Mouse (Mus musculus) lung, postnatal 14 days (tissue): ENCODE measurements around the gene Tmem138.

Source experiments
- DNase-seq: peaks from one replicate; pipeline ENCODE4 v3.0.0; 2021

The Tmem138 gene

DNA sequence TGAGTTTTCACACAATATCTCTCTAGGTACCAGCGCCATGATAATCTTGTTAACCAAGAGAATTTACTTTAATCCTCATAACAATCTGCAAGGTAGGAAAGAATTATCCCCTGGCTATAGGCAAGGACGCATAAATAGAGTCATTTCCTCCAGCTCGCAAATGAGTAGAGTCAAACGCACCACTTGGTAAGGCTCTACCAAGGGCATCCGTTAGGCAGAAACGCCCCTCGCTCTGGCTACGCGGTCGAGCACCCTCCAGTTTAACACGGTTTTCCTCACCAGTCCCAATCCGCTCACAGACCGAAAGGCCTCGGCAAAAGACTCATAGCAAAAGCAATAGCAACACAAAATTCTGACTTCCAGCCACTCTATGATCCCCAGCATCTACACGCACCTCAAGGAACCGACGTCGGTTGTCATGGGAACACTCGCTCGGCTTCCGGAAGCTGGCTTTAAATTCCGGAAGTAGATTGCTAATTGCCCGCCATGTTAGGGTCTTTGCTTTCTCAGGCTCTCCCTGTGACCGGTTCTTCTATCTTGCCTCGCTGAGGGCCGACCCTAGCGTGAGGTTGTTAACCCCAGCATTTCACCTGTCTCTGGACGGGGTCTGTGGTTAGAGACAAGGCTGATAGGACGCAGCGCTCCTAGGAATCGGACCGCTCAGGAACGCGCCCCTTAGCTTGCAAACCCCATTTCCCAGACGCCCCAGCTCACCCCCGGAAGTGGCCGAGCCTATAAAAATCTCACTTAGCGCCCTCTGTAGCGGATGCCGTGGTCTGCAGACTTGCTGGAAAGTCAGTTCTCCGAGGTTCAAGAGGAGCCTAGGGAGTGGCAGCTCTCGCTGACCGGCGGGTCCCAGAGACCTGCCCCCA is at the start of gene Tmem138, which contains the start of gene Cyb561a3:
Tmem138 (minus strand) TSS at position 673 of the 872 bp plus-strand sequence.
Cyb561a3 (plus strand) TSS at position 483 of the 872 bp plus-strand sequence.
- peak; percentile 93 for DNase-seq

DNA sequence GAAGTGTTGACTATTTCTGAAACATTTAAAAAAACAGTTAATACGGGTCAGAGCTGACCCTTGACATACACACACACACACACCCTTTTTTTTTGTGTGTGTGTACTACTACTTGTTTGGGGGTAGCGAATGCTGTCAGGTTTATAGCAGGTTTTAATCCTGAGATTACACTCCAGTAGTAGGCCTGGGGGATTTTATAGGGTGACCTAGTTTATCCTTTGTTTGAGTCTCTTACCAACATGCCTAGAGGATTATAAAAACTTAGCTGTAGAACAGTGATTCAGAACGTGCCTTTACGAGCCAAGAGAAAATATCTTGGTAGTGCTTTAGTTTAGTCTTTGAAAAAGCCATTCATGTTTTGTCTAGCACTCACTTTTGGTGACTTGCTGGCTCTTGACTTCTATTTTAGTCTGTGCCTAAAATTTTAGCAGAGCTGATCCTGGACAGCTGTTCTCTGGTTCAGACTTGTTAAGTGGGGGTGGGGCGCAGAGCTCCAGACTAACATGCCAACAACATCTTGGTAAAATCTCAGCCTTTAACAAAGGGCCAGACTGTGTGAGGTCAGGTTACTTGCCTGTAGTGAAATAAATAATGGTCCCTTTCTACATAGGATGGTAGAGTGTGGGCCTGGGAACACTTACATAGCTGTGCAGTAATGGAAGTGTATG is 31.5 kb upstream of the Tmem138 start:
- DNase-seq: no peak

DNA sequence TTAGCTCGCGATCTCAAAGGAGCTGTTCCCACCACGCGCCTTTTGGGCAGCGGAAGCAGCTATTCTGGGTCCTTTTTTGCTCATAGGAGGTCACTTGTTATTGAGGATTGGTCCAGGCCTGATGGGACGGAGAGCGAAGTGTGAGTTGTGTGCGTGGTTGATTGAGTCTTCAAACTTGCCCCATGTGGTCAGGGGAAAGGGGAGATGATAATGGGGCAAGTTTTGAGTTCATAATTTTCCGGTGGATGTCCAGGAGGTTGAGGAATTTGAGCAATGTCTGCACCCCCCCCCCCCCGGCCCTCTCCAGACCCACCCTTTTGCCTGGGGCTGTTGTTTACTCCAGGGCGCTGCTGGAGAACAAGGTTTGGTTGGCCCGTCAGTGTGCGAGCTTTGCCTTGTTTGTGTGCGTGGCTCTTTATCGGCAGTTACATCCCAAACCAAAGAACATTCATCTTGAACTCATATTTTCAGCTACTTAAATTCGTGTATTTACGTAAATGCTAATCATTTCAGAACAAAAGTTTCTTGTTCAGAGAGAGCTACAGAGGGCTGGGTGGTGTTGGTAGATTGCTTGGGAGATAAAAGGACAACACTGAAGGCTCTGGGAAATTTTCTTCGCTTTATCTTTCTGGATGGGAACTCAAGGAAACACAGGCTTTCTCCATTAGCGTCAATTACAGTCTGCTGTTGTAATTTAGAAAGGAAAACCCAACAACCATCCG is 28.9 kb upstream of the Tmem138 start:
- DNase-seq: peak; percentile 25

DNA sequence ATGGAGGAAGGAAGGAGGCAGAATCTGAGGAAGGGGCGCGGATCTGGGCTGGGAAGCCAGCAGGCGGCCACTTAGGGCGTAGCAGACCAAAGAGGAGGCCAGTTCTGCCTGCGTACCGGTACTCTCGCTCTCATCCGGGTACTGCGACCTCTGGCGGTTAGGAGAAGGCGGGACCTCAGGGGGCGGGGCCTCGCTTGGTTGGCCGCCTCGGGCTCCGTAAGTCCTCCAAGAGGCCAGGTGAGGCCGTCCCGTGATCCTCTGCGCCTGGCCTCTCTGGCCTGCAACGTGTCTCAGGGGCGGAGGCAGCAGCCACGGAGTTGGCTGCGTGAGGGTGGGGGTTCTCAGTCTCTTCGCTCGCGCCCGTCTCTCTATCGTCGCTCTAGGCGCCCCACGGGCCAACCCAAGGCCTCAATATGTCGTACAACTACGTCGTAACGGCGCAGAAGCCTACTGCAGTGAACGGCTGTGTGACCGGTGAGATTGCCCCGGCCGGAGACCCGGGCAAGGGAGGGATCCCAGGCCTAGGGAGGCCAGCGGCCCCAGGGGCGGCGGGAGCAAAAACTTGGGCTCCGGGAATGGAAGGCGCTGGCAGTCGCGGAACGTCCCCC is 28.2 kb upstream of the Tmem138 start, which contains the start of the genes Ddb1 and Tkfc:
Ddb1 (plus strand) TSS at position 35 of the 608 bp plus-strand sequence.
Tkfc (minus strand) TSS at position 362 of the 608 bp plus-strand sequence.
- DNase-seq: peak; percentile 99

DNA sequence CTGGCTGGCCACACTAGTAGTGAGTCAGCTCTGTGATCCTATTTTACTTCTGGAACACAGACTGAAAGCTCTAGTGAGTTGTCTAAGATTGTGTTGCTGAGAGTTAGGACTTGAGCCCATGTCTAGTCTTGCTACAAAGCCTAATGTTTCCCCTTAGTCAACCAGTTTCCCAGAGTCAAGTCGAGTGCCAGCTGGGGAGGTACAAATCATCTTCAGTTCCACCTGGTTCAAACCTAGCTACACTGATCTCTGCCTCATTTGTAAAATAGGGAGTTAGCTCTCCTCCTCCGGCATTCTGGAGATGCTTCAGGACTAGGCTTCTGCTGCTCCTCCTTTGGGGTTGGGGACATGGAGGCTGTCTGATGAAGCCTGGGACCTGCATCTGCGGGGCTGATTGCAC is 27.4 kb upstream of the Tmem138 start:
- DNase-seq: no peak

DNA sequence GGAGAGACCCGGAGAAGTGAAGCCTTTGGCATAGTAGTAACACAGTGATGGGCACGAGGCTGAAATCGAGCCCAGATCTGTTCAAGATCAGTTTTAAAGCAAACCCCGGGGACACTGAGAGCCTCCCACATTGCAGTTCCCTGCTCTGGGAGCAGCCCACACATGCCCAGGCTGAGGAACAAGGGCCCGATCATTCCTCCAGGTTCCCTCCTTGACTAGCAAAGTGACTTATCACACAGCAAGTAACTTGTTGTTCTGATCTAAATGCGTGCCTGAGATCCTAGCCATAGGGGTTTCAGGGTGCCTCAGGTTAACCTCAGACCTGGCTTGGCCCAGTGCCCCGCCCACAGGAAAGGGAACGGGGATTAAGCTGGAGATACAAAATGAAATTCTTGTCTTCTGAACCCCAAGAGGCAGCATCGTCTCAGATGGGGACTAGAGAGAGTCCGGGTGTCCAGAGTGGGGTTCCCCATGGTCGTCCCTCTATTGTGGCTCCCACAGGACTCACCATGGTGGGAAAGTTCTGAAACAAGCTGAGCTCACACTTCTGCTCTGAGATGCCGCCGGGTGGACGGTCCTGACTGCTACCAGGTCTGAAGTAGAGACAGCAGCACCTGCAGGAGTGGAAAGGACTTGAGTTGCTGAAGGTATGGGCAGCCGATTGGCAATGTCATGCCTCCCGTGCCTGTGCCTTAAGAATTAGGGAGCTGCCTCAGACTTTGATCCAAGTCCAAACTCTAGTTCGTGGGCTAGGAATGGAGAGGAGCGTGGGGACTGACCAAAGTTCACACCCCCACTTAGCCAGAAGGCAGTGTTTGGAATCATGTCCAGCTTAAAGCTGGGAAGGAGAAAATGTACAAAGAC is 26.7 kb upstream of the Tmem138 start:
- no peak for DNase-seq

DNA sequence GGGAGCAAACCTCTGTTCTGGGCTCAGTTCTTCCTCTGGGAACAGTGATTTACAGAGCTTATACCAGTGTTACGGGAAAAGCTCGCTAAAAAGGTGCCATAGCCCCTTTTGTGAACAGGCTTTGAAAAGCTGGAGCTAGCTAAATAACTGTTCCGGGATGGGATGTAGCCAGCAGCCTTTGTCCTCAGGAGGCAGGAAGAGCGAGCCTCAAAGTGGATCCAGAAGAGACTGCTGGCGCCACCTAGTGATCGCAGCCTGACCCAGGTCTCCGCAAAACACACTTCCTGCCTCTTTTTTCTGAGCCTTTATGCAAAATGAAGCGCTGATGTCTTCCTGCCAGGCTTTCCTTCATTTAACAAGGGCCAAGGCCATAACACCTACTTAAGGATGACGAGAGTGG is 25.6 kb upstream of the Tmem138 start:
- DNase-seq: peak; percentile 93

DNA sequence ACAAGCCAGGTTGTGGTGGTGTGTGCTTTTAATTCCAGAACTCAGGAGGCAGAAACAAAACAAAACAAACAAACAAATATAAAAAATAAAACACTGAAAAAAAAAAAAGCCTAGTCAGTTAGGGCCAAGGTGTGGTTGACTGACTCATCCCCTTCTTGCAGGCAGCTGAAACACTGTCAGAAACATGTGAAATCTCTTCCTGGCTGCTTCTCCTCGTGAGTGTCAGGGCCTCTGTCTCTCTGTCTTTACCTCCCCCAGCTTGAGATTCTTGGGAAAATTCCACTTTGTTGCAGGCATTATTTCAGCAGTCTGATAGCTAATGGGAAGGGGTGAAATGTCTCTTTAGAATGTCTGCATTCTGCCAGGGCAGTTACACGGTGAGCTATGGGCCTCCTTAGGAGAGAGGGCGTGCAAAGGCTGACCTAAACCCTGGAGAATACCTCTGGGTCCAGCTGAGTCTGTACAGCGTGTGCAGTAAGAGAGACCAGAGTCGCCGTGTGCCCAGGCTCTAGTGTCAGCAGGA is 25.1 kb upstream of the Tmem138 start:
- DNase-seq: no peak

DNA sequence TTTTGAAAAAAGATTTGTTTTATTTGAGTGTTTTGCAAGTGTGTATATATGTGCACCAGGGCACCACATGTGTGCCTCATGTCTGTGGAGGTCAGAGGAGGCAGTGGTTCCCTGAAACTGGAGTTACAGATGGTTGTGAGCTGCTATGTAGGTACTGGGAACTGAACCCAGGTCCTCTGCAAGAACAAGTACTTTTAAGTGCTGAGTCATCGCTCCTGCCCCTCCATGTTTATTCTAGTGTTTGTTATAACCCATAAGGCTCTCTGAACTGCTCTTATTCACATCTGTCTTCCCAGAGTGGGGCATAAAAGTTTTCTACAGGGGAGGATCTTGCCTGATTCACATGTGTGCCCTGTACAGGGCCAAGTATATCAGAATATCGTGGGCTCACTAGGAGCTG is 22.5 kb upstream of the Tmem138 start:
- DNase-seq: no peak

DNA sequence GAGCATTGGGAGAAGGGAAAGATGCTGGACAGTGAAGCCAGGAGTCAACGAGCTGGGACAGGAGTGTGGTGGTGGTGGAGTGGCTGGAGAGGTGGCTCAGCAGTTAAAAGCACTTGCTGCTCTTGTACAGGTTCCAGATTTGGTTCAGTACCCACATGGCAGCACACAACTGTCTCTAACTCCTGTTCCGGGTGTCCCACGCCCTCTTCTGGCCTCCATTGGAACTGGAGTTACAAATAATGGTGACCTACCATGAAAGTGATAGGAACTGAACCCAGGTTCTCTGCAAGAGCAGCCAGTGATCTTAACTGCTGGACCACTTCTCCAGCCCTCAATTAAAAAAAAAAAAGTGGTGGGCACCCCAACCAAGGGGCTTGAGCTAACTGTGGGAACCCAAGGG is 21.0 kb upstream of the Tmem138 start:
- peak; percentile 30 for DNase-seq

DNA sequence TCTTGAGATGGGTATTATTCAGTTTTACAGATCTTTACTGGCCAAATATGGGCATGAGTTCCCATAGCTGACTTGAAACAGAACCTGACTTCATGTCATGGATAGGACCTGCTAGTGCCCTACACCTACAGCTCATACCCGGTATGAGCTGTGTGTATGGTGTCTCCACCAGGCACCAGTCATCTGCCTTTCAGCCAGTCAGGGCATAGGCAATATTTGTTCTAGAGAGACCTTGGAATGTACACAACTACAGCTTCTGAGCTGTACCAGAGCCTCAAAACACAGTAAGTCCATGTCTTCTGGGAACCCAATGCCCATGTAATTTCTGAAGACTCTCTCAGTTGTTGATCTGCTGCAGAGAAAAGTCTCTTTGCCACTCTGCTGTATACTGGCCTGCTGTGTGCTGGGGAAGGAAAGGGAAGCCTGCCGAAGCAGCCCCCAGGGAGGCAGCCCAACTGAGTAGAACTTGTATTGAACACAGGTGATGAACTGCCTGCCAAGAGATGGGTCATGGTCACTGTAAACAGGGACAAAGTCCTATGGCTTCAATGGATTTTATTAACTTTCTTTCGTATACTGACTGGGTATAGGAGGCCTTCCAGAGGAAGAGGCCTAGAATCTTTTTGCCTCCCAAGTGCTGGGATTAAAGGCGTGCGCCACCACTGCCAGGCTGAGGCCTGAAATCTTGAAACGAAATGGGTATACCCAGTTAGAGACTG is 14.7 kb upstream of the Tmem138 start:
- DNase-seq: no peak

DNA sequence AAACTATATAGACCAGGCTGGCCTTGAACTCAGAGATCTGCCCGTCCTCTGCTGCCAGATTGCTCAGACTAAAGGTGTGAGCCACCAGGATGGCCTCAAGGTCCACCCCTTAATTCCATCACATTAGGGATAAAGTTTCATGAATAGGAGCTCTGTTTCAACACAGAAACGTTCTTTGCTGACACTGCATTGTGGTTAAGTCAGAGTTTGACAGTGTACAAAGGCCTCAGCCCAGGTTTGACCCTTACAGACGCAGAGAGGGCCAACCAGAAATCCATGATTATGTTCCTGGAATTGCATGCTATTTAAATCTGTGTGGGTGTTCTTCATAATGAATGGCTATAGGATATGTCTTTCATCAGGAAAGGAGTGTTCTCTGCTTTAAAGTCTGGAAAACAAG is 13.1 kb upstream of the Tmem138 start:
- DNase-seq: no peak

DNA sequence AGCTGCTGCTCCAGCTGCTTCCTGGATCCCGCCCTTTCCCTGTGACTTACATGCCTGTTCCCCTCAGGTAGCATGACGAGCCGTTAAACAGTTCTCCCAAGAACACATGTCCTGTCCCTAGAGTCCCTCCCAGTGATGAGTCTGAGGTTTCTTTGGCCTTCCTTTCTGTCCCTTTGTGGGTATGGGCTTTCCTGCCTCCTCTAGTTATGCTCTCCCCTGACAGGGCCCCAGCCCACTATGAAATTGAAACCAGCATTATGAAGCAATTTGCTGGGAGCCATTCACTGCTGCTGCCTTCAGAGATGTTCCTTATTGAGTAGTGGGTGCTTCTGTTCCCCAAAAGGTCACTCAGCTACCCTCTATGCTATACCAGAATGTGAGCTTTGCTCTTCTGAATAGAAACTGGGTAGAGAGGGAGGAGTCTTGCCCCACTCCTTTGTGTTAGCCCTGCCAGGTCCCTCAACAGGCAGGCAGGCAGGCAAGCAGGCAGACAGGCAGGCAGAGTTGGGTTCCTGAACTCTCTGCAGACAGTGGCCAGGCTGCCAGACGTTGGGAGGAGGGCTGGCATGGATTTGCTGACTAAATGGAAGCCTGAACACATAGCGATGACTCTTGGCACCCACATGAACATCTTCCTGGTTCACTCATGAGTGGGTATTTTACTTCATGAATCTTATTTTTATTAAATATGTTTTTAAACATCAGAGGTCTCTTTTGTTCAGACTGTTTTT is 12.1 kb upstream of the Tmem138 start:
- DNase-seq: no peak

DNA sequence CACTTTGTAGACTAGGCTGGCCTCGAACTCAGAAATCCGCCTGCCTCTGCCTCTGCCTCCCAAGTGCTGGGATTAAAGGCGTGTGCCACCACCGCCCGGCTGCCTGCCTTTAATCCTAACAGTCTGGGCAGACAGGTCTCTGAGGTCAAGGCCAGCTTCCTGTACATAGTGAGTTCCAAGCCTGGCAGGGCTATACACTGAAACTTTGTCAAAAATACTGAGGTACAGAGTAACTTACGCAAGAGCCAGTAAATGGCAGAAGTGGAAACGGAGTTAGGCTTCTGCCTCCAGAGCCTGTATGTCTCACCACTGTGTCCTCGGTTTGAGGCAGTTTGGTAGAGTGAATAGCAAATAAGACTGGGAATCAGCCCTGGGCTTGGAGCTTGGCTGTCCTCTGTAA is 10.1 kb upstream of the Tmem138 start:
- no peak for DNase-seq

DNA sequence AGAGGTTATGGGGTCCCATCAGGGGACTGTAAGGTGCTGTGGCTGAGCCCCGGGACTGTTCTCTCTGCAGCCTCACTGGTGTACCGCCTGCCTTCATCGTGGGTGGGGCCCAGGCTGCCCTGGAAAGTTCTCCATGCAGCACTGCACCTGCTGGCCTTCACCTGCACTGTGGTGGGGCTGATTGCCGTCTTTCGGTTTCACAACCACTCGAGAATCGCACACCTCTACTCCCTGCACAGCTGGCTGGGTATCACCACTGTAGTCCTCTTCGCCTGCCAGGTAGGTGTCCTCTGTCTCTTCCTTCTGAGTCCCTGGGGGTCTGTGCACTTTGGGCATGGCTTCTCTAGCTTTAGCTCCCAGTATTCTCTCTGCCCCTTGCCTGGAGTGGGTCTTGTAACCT is 8.0 kb upstream of the Tmem138 start:
- no peak for DNase-seq

DNA sequence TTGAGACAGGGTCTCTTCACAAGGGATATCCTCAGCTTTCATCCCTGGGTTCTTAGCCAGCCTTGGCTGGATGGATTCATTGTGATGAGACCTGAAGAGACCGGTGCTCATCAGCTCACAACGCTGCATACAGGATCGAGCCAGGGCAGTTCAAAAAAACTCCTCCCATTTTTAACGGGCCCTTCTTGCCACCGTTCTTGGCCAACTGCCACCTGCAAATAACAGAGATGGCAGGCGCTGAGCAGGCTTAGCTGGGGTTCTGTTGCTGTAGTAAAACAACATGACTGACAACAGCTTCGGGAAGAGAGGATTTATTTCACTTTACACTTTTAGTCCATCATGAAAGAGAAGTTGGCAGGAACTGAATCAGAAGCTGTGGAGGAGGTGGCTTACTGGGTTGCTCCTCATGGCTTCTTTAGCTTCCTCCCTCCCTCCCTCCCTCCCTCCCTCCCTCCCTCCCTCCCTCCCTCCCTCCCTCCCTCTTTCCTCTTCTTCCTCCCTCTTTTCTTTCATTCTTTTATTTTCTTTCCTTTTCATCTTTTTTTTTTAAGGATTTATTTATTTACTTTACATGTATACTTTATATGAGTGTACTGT is 6.5 kb upstream of the Tmem138 start:
- no peak for DNase-seq

DNA sequence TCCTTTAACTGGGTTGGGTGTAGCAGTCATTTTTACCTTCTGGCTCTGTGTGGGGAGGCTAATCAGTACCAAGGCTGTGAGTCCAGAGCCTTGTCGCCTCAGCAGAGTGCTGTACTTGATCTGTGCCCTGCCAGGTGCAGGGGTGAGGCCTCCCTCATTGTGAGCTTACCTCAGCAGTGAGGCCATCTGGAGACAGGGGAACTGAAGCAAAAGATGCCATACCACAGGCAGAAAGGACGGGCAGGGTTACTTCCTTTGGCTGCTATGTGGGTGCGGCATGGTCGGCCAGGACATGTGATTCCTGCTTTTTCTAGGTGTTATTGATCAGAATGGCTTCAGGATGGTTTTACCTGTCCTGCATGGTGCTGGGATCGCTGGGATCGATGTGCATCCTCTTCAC is 4.8 kb upstream of the Tmem138 start:
- DNase-seq: no peak

DNA sequence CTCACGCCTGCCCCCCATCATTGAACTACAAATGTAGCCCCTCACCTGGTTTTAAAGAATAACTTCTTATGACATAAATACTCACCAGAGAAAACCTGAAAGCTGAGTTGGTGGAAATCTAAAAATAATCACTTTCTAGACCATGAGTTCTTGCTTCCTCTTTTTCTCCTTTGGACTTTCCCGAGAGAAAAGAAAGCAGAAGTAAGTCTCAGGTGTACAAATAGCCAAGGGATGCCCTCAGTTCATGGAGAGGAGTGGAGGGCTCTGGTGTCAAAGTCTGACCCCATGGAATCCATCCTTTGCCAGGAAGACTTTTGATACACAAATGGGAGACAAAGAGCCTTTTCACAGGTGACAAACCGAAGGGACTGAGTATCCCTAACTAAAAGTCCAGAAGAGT is 3.6 kb upstream of the Tmem138 start:
- no peak for DNase-seq

DNA sequence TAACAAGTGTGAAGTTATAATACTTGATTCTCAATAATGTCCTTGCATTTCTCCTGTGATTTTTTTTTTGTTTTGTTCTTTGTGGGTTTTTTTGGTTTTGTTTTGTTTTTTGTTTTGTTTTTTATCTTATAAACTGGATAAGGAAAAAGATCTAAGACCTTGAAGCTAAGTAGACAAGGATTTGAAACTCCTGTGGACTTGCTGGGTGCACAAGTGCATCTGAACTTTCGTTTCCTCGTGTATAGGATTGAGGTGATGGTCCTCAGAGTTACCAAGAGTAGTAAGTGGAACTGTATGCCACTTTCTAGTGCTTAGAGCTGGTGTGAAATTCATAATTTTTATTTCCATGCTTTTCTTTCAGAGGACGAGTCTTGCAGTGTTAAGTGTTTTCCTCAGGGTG is 2.9 kb upstream of the Tmem138 start:
- DNase-seq: no peak

DNA sequence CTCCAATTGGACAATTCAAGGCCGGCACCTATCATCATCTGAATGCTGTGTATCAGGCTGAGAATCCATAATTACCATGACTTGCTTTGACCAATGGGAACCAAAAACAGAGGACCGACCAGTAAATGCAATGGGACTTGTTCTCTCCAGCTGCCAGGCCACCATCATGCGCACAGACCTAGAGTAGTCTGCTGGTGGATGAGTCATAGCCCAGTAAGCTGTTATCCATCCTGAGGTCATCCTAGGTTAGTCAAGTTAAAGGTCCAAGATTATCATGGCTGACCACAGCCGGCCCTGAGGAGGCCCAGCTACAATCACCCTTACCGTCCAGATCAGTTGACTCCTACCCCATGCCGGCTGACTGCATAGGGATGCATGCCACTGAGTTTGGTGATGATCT is 7.5 kb downstream of the Tmem138 start:
- DNase-seq: no peak
